Mouse (Mus musculus) CH12.LX (cell line): ENCODE measurements around the gene Syt11. TPM values are rescaled to one million over a fixed set of nuclear protein-coding genes. Genes with fewer than 3 reads are reported as not detected.
A peak's percentile ranks its signal among the peaks of the same experiment; 100 is the strongest.
"Not testable (repeated sequence)": the region's sequence is repeated elsewhere in the genome, so short reads cannot be mapped to it uniquely, and the experiment has no call there.

Experiments used
- DNase-seq: peaks from one replicate; pipeline ENCODE4 v3.0.0-alpha.2; 2013; ENCODE audit errors: extremely low read depth
- H3K27ac ChIP-seq: 2 replicates; pipeline ENCODE4 v1.5.1; 2012; ENCODE audit warnings: low read depth, mild to moderate bottlenecking, control low read depth, moderate library complexity; ENCODE audit not compliant: insufficient read depth
- H3K27me3 ChIP-seq: replicated peaks from 2 replicates; pipeline ENCODE3; 2012; ENCODE audit warnings: inconsistent platforms
- H3K36me3 ChIP-seq, 2 experiments: replicated peaks in 1 of 2; 2 replicates each; pipeline versions ENCODE3 to v1.6.1; 2012; ENCODE audit warnings: inconsistent platforms in 1 of 2, low read length in 1 of 2, mild to moderate bottlenecking in 1 of 2, mixed read lengths in 1 of 2, moderate library complexity in 1 of 2; ENCODE audit not compliant: control insufficient read depth in 1 of 2, insufficient read depth in 1 of 2
- H3K4me1 ChIP-seq, 2 experiments: 2 replicates each; pipeline ENCODE4 v1.6.1; 2012; ENCODE audit warnings: inconsistent platforms in 1 of 2, moderate library complexity in 1 of 2; ENCODE audit not compliant: insufficient read depth in 2 of 2, control insufficient read depth in 1 of 2
- H3K4me2 ChIP-seq: 2 replicates; pipeline ENCODE4 v1.6.1; 2012; ENCODE audit warnings: low read depth, mild to moderate bottlenecking, control low read depth; ENCODE audit not compliant: poor library complexity, insufficient read depth, severe bottlenecking
- H3K4me3 ChIP-seq, 3 experiments: fragments of 150-350 bp in 1 of 3; sonication (generic) in 1 of 3; replicated peaks in 1 of 3; 2 replicates each; pipeline versions ENCODE3 to v1.5.1; 2011 to 2012; ENCODE audit warnings: low read depth in 2 of 3, low read length in 2 of 3, mild to moderate bottlenecking in 2 of 3, moderate library complexity in 2 of 3, control low read depth in 1 of 3, improper control_type of control experiment in 1 of 3, inconsistent platforms in 1 of 3, mixed read lengths in 1 of 3; ENCODE audit not compliant: poor library complexity in 1 of 3
- H3K79me2 ChIP-seq: replicated peaks from 2 replicates; pipeline ENCODE4 v1.6.1; 2012; ENCODE audit warnings: mild to moderate bottlenecking, moderate library complexity; ENCODE audit not compliant: control insufficient read depth, poor library complexity, insufficient read depth, severe bottlenecking; ENCODE audit errors: extremely low read depth
- H3K9ac ChIP-seq: 2 replicates; pipeline ENCODE4 v1.6.1; 2012; ENCODE audit warnings: low read depth, mild to moderate bottlenecking, control low read depth, moderate library complexity; ENCODE audit not compliant: insufficient read depth
- H3K9me3 ChIP-seq: replicated peaks from 2 replicates; pipeline ENCODE3; 2012; ENCODE audit warnings: low read length, inconsistent platforms, mixed read lengths
- CTCF ChIP-seq, 2 experiments: IDR thresholded peaks in 1 of 2; conservative IDR thresholded peaks in 1 of 2; 2 replicates each; pipeline ENCODE4 v1.5.1; 2011 to 2012; ENCODE audit warnings: low read depth in 2 of 2, low read length in 2 of 2, improper control_type of control experiment in 1 of 2, inconsistent platforms in 1 of 2, mild to moderate bottlenecking in 1 of 2, moderate library complexity in 1 of 2
- NELFE ChIP-seq: IDR thresholded peaks from 2 replicates; pipeline ENCODE4 v1.6.1; 2011; ENCODE audit warnings: low read depth, low read length, improper control_type of control experiment
- POLR2AphosphoS2 ChIP-seq: IDR thresholded peaks from 2 replicates; pipeline ENCODE4 v1.6.1; 2011; ENCODE audit warnings: low read depth, low read length, improper control_type of control experiment
- SIN3A ChIP-seq: IDR thresholded peaks from 2 replicates; pipeline ENCODE4 v1.6.1; 2012; ENCODE audit warnings: low read length, improper control_type of control experiment, inconsistent platforms
- TBP ChIP-seq: conservative IDR thresholded peaks from 2 replicates; pipeline ENCODE4 v1.6.1; 2011; ENCODE audit warnings: low read depth, low read length, improper control_type of control experiment
- USF1 ChIP-seq: IDR thresholded peaks from 2 replicates; pipeline ENCODE4 v1.6.1; 2014; ENCODE audit warnings: low read depth, mild to moderate bottlenecking, inconsistent platforms, low read length, improper control_type of control experiment
- ZMIZ1 ChIP-seq: IDR thresholded peaks from 2 replicates; pipeline ENCODE4 v1.6.1; 2012; ENCODE audit warnings: low read depth, mild to moderate bottlenecking, inconsistent platforms, low read length, improper control_type of control experiment
- dilution Hi-C: fragments of 300-500 bp; cut with MboI; formaldehyde crosslinking; loops from 2 replicates; pipeline ENCODE4 v1.14.3; 2020; ENCODE audit warnings: low sequenced_read_pairs; ENCODE audit not compliant: extremely low pct_unique_long_range_greater_than_20kb, extremely low pct_ligation_motif_present
- in situ Hi-C: fragments of 300-500 bp; cut with MboI; formaldehyde crosslinking; loops from 3 replicates; pipeline ENCODE4 v1.14.3; 2019; ENCODE audit warnings: low sequenced_read_pairs, low pct_ligation_motif_present, low pct_unique_long_range_greater_than_20kb, mixed read lengths
- polyA plus RNA-seq: library from polyadenylated mRNA; unstranded; fragments of >175 nt; gene quantifications from 2 replicates; pipeline ENCODE4 v1.2.1, GENCODE M21; 2012; ENCODE audit warnings: low read depth; ENCODE audit not compliant: insufficient read length
- total RNA-seq, 2 experiments: library from RNA; depleted of rRNA; stranded (reverse); fragments of 300-350 nt in 1 of 2; fragments of >200 nt in 1 of 2; gene quantifications; 2 replicates each; pipeline ENCODE4 v1.2.3; 2012 to 2014

Gene Syt11
- total and polyA plus RNA-seq, 3 experiments, result 3.8 to 8.8 (median 5.7) TPM

DNA sequence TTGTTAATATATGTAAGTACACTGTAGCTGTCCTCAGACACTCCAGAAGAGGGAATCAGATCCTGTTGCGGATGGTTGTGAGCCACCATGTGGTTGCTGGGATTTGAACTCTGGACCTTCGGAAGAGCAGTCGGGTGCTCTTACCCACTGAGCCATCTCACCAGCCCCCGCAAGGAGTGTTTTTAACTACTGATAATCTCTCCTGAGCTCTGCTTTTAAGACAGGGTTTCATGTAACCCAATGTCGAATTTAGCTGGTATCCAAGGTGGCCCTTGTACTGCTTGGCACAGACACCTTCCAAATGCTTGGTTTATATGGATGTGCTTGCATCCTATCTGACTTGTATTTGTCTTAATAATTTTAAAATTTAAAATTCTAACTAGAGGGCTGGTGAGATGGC, 59.2 kb downstream of the Syt11 start:
- H3K9me3 ChIP-seq, H3K9ac ChIP-seq, dilution Hi-C loops, H3K79me2 ChIP-seq, H3K4me3 ChIP-seq, H3K27ac ChIP-seq, H3K27me3 ChIP-seq, DNase-seq, H3K4me2 ChIP-seq: not testable (repeated sequence)
- H3K4me1 ChIP-seq, result peaks cover 6 to 43% of the 10 kb centered on the region in 2 experiments
- in situ Hi-C loops, result loop anchor here (5.0 kb wide), 1 partner anchor 37 kb away; no protein-coding TSS in a partner anchor
- peaks cover 28 to 59% of the 10 kb centered on the region in 2 experiments for H3K36me3 ChIP-seq
- 0 out of 2 replicates have a peak, but pooled peaks have one; percentile 28 for TF ChIP-seq TBP

DNA sequence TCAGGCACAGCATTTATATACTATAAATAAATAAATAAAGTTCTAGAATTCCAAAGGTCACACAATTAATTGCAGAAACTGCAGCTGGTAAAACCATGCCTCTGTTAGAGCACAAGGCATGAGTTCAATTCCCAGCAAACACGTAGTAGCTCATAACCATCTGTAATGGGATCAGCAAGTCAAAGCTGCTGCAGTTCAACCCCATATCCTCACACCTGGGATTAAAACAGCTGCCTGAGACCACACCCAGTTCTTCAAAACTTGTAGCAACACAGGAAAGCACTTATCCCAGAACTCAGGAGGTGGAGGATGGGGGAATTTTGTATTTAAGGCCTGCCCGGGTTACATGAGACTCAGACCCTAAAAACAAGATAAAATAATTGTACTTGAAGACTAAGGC, 60.2 kb downstream of the Syt11 start:
- Histone ChIP-seq H3K4me2 (no peak overlapping the region), H3K27me3 (no peaks in the 10 kb centered on the region), H3K36me3 (peaks cover 33 to 59% of the 10 kb centered on the region in 2 experiments), H3K4me1 (peaks cover 5 to 40% of the 10 kb centered on the region in 2 experiments), H3K79me2 (no peaks in the 10 kb centered on the region), H3K27ac (no peak overlapping the region), H3K9me3 (no peaks in the 10 kb centered on the region), H3K9ac (no peak overlapping the region), H3K4me3 (no peak overlapping the region)
- peak; percentile 54; the same call in 1 of the 2 replicates for TF ChIP-seq POLR2AphosphoS2
- no peak for TF ChIP-seq USF1
- DNase-seq, result no peak
- in situ Hi-C loops, result loop anchor here (5.0 kb wide), 1 partner anchor 38 kb away; no protein-coding TSS in a partner anchor
- dilution Hi-C loops, result no loop called here

DNA sequence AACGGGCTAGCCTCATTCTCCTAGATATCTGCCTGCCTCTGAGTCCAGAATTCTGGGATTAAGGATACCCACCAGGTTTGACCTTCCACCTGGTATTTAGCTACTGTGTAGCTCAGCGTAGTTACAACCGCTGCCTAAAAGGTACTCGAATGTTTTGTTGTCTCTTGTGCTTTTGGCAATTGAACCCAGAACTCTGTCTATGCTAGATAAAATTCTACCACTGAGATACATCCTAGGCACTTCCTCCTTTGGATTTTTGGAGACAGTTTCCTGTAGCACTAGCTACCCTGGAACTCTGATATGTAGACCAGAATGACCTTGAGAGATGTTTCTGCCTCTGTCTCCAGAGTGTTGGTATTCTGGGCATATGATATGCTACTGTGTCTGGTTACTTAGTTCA, 61.3 kb downstream of the Syt11 start:
- DNase-seq, result no peak
- no peak overlapping the region for H3K4me3 ChIP-seq
- dilution Hi-C loops, result no loop called here
- TF ChIP-seq CTCF (conservative IDR thresholded peaks at IDR 0.05 in 1 of 2, IDR thresholded peaks at IDR 0.05 in 1 of 2; ENCODE audit: low read depth in 2 of 2, low read length in 2 of 2), result no peak
- TF ChIP-seq SIN3A, result no peak
- 0 out of 2 replicates have a peak, but pooled peaks have one; percentile 5 for TF ChIP-seq ZMIZ1
- TF ChIP-seq, all 38 proteins: peak for 1
- Histone ChIP-seq H3K4me2 (no peak overlapping the region), H3K79me2 (no peaks in the 10 kb centered on the region), H3K27ac (no peak overlapping the region), H3K36me3 (peaks cover 35 to 59% of the 10 kb centered on the region in 2 experiments), H3K9me3 (no peaks in the 10 kb centered on the region), H3K27me3 (no peaks in the 10 kb centered on the region), H3K4me1 (peaks cover 0 to 30% of the 10 kb centered on the region in 2 experiments; a peak in 2 of 4 replicates), H3K9ac (no peak overlapping the region)
- in situ Hi-C loops, result no loop called here

DNA sequence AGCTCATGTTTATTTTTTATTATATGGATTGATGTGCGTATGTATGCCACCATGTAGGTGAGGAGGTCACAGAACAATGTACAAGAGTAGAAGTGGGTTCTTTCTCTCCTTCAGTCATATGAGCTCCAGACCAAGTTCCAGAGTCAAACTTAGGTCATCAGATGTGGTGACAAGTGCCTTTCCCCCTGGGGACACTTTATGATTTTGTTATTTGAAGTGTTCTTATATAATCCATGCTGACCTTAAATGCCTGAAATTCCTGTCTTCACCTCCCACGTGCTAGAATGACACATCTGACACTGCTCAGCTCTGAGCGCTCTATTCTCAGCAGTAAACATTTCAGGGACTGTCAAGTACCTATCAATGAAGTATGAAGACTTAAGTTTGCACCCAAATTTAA, 73.7 kb downstream of the Syt11 start:
- in situ Hi-C loops (no loop called here), dilution Hi-C loops (no loop called here)
- H3K27me3 ChIP-seq, result no peaks in the 10 kb centered on the region

More for the DNA sequence above, 73.7 kb downstream of the Syt11 start:
- DNase-seq, result no peak
- Histone ChIP-seq H3K9me3 (no peaks in the 10 kb centered on the region), H3K79me2 (peaks cover 32% of the 10 kb centered on the region), H3K36me3 (peaks cover 66 to 93% of the 10 kb centered on the region in 2 experiments), H3K4me1 (no peaks in the 10 kb centered on the region), H3K4me3 (no peak overlapping the region), H3K9ac (no peak overlapping the region), H3K4me2 (no peak overlapping the region), H3K27ac (no peak overlapping the region)
- no peak for TF ChIP-seq NELFE
